Mouse (Mus musculus): ENCODE results near the gene Rxfp3. TPM values are rescaled to one million over a fixed set of nuclear protein-coding genes. Genes with fewer than 3 reads are reported as not detected.
"Not testable (repeated sequence)": the region's sequence is repeated elsewhere in the genome, so short reads cannot be mapped to it uniquely, and the experiment has no call there.

Gene Rxfp3
- total RNA-seq, 2 experiments from 2014 or later: 5.9 to 7.1 TPM

DNA sequence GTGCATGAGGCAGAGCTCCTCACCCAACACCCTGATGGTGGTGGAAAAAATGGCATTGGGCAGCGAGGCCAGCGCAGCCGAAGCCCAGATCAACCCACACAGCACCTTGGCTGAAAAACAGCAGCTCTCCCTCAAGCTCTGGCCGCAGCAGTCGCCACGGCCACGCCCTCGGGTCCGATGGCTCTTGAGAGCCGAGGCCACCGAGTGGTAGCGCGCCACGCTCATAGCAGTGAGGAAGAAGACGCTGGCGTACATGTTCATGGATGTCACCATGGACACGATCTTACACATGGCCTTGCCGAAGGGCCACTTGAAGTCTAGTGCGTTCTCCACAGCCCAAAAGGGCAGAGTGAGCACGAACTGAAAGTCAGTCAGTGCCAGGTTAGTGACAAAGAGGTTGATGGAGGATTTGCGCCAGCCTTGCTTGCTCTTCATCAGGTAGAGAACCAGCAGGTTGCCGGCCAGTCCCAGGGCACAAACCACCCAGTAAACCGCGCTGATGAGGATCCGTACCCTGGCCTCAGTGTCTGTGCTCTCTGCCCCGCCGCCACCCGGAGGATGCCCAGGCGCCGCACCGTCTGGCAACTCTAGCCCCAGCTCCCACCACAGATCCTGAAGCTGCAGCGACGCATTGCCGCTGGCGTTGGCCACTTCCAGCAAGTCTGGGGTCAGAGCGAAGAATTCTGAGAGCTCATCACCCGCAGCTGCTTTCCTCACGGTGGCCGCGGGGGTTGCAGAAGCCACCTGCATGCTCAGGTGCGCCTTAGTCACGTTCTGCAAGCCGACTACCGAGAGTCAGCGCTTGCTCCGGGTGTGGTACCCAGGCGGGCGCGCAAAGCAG is 1.0 kb downstream of the Rxfp3 start:
- DNase-seq (ENCODE audit: low spot score in 2 of 2): no peak

DNA sequence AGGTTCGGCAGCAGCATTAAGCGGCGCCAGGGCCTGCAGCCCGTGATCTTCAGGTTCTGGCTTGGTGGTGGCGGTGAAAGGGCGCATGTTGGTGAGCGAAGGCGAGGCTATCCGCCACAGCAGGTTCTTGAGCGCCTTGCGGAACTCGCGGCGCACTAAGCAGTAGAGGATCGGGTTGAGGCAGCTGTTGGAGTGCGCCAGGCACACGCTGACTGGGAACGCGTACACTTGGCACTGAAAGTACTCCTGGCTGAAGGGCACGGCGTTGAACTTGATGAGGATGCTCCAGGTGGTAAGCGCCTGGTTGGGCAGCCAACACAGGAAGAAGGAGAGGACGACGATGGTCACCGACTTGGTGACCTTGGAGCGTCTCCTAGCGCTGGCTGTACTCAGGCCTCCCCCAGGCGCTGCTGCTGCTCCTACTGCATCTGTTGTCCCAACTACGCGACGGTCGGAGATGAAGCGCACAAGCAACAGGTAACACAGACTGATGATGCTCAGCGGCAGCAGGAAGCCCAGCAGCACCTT is 1.8 kb downstream of the Rxfp3 start:
- DNase-seq (ENCODE audit: low spot score in 2 of 2): no peak

DNA sequence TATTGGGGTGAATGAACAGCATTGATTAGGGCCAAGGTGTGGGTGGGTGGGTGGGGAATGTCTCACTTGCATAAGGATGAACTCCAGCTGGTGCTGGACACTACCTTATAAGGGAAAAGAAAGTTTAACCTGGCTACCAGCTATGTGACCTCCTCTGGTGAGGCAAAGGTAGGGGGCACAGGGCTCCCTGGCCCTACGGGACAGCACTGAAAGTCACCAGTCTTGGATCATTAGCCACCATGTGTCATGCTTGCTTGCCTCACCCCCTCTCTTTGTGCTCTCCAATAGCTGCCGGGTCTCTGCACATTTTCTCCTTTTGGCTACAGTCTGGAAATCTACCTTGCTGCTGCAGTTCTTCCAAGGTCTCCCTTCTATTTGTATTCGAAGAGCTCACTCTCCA is 7.6 kb downstream of the Rxfp3 start:
- no peak for DNase-seq (ENCODE audit: low spot score in 2 of 2)

DNA sequence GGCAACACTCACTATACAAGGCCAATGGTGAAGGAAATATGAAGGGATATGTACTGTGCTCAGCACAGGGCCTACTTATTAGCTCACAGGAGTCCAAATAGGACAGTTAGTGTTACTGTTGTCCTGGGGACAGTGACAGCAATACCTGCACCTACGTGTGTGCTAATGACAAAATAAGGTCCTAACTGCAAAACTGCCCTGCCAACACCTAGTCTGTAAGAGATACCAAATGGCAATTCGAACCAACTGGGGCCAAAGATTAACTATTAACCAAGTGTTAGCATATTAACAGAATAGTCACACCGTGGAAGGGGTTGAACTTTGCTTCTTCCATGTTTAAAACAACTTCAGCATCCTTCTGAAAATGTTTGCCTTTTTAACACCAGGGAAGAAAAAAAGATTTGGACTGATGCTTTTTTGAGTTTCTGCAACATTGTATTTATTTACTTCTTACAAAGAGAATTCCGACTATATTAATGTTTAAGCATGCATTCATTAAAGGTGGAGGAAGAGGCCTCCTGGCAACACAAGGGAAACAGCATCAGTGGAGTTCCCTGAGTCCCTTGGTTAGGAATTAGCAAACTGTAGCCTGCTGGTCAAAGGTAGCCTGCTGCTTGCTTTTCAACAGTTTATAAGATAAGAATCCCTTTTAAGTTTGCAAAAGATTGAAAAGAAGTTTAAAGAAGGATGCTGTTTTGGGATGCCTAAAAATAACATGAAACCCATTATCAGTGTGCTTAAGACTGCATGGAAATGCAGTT is 10.8 kb downstream of the Rxfp3 start:
- DNase-seq (ENCODE audit: low spot score in 2 of 2): no peak

DNA sequence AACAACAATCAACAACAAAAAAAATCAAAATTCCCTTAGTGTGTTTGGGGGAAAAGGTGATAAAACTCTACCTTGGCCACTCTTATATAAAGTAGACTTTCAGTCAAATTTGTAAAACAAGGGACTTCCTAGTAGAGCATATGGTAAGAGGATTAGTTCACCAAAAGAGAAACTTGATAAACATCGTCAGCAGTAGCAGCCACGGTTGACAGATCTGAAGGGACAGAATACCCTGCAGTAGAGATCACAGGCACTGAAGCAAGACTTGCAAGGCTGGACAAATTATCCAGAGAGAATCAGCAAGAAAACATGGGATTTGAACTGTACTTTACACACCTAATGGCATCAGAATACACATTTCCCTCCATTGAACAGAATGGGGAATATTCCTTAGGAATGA is 22.9 kb downstream of the Rxfp3 start:
- DNase-seq (ENCODE audit: low spot score in 2 of 2): no peak

DNA sequence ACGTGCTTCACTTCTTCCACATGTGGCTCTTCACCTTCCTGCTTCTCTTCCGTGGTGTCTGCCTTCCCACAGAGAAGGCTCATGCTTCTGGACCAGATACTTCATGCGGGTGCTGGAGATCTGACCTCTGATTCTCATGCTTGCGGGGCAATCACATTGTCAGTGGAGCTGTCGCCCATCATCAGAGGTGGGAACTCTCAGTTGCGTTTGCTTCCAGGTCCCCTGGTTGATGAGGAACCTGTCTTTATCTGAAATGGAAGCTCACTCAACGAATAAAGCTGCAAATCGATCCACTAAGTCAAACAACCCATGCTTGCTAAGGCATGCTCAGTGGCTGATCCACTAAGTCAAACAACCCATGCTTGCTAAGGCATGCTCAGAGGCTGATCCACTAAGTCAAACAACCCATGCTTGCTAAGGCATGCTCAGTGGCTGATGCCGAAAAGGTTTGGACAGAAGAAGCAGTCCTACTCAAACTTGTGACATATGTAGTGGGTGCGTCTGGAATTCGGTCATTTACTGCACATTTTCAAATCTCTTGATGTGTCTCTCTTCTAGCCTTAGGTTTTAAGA is 26.7 kb downstream of the Rxfp3 start:
- DNase-seq (ENCODE audit: low spot score in 2 of 2): no peak

DNA sequence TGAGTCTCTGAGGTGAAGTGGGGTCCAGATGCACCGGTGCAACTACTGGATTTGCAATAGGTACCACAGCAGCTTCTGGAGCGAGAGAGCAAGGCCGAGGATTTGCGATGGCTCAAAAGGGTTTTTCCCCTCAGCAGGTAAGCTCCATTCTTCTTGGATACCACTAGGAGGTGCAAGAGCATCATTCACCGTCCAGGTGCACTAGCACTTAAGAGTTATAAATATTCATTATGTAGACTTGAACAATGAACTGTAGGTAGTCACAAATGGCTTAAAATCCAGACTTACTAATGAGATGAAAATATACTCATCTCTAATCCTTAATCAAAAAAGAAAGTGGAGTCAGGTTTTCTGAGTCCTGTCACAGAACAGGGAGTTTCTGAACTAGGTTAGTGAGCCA is 29.0 kb downstream of the Rxfp3 start:
- DNase-seq (ENCODE audit: low spot score in 2 of 2): no peak

DNA sequence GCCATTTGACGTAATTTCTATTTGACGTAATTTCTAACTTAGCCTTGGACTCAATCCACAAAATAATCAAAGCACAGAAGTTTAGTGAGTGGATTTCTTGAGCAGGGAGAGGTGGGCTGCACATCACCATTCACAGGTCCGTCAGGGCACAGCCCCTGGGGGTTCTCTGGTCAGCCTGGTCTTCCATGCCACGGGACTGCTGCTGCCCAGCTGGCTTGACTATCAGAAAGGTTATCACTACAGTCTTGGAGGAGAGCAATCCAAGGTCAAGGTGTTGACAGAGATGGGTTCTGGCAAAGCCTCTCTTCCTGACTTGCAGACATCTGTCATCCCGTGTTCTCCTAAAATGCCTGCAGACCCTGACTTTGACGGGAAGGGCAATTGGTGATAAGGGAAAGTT is 33.1 kb downstream of the Rxfp3 start:
- DNase-seq (ENCODE audit: low spot score in 2 of 2): no peak

DNA sequence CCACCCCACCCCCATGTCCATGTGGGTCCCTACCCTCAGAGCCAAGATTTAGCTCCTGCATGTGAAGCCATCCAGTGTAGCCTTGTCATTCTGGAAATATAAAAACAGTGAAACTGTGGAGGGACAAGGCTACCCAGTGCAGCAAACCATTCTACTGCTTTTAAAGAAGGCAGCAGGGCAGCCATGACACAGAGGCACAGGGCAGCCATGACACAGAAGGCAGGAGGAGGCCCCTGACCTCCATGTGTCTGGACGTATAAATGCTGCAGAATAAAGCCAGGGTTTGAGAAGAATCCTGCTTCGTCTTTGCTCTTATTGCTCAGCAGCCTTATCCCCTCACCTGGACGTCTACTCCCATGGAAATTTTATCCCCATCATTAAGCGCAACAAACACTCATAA is 34.0 kb downstream of the Rxfp3 start:
- no peak for DNase-seq (ENCODE audit: low spot score in 2 of 2)

DNA sequence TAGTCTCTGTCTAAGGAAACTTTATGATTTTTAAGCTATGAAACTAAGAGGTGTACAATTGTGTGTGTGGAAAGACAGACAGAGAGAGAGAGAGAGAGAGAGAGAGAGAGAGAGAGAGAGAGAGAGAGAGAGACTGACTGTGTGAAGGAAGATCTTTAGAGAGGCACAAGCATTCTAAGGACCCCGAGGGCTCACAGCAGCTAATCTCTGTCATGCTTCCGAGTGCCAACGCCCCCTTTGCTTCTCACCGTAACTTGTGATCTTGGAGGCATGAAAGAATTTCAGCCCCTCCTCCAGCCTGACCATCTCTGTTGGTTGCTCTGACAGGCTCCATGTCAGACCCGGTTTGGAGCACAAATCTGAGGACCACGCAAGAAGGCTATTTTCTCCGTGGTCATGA is 37.4 kb downstream of the Rxfp3 start, which contains the start of gene Slc45a2:
TSS of gene Slc45a2 (plus strand) at position 301 of the 400 bp plus-strand sequence.
- no peak for DNase-seq (ENCODE audit: low spot score in 2 of 2)

DNA sequence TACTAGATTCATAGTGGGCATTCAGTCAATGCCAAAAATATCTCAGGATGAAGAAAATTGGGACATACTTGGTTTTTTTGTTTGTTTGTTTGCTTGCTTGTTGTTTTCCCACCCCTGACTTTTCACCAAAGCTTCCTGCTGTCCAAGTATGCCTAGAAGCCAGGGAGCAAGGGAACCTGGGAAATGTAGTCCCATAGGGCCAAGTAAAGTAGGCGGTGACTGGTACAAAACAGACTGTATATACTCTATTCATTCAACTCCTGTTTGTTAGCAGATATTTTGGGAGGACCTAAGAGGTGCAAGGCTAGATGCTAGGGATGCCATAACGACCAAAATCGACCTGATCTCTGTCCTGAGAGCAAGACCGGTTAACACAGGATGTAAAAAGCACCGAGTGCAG is 38.0 kb downstream of the Rxfp3 start:
- DNase-seq (ENCODE audit: low spot score in 2 of 2): no peak

DNA sequence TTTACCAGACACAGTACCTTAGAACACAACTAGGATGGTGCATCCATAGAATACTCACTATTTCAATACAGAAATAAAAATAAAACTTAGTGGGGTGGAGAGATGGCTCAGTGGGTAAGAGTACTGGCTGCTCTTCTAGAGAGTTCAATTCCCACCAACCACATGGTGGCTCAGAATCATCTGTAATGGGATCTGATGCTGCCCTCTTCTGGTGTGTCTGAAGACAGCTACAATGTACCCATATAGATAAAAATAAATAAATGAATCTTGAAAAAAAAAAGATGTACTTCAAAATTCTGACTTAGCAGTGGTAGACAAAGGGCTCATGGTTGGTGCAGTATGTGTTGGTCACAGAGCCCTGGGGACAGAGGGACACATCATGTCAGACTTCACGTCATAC is 46.2 kb downstream of the Rxfp3 start:
- DNase-seq (ENCODE audit: low spot score in 2 of 2): no peak

DNA sequence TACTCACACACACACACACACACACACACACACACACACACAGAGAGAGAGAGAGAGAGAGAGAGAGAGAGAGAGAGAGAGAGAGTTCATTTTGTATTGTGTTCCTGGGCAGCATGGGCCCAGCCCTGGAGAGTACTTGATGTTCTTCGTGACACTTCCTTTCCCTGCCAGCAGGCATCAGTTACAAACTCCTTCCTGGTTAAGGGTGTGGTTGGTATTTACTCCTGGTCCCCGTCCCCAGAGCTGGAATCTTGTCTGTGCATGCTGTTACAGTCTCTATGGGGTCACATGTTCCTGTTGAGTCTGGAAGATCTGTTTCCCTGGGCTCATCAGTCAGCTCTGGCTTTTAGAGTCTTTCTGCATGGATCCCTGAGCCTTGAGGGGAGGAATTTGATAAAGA is 47.4 kb downstream of the Rxfp3 start:
- no peak for DNase-seq (ENCODE audit: low spot score in 2 of 2)

DNA sequence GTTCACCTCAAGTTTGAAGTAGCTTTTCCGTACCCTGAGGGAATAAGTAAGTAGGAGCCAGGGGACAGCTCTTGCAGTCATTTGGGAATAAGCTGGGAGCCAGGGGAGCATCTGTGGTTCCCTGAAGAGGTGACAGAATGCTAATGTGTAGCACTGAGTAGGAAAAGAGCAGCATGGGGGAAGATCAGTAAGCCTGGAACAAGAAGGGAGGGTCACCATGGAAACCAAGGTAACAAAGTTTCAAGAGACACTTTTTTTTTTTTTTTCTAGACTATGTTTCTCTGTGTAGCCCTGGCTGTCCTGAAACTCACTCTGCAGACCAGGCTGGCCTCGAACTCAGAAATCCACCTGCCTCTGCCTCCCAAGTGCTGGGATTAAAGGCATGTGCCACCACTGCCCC is 51.3 kb downstream of the Rxfp3 start:
- DNase-seq (ENCODE audit: low spot score in 2 of 2): not testable (repeated sequence)

DNA sequence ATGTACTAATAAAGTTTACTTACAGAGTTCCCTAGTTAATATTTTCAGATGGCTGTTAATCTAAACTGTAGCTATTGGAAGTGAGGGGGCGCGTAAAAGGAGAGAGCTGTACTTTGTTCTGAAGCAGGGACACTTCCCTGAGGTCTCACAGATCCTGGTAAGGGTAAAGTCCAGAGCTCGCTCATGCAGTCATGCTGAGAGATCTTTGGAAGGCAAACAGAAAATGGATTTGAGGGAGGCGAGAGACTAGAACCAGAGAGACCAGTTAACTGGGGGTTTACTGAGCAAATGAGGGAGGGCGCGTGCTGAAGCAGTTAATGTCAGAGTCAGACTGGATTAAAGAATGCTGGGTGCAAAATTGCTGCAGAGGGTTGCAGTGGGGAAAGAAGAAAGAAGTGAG is 52.0 kb downstream of the Rxfp3 start:
- DNase-seq (ENCODE audit: low spot score in 2 of 2): no peak

Other genes starting within 250 kb of the Rxfp3 start
- under 1 TPM in 1 of 2 experiments, not detected in 1; 0.53 TPM for gene C1qtnf3, start 85.7 kb downstream of the Rxfp3 start, total RNA-seq (2021)
- gene Amacr, start 56.2 kb downstream of the Rxfp3 start, total RNA-seq (2021): 1 to 10 TPM; 8.5 to 9.4 TPM
- gene Slc45a2, start 37.3 kb downstream of the Rxfp3 start, total RNA-seq (2021): not detected
- 1 to 10 TPM; 2.5 to 3.0 TPM for gene Adamts12, start 26.8 kb upstream of the Rxfp3 start, total RNA-seq (2021)